Mouse (Mus musculus): Measurements from ENCODE around the gene Gm49339. TPM values are rescaled to one million over a fixed set of nuclear protein-coding genes. Genes with fewer than 3 reads are reported as not detected.

Gm49339 gene
- polyA plus RNA-seq, 1 experiment, result 2.9 TPM

DNA sequence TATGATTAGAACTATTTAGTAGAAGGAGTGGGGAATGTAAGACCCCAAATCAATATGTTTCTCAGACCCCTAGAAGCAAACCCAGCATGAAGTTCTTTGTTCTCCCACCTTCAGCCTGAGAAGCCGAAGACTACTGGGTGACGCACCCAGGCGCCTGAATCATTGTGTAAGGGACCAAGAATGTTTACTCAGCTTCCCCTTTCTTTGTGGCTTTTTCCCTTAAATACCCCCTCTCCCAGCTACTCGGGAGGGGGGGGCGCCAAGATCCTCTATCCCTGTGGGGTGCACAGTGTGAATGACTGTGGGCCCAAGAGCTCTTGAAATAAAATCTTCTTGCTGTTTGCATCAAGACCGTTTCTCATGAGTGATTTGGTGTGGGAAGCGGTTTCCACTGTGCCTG, 50.4 kb downstream of the Gm49339 start:
- H3K27ac ChIP-seq (replicated peaks; ENCODE audit: low read depth, low read length), result no peak overlapping the region
- no peaks in the 10 kb centered on the region for H3K4me1 ChIP-seq (ENCODE audit: control insufficient read depth, insufficient read depth, insufficient read length, low read length)
- H3K4me3 ChIP-seq (ENCODE audit: insufficient read depth, low read depth, low read length), result no peak overlapping the region

Other genes with a start within 250 kb of the Gm49339 start
- gene Lilr4b, start within 50 bp of the Gm49339 start, polyA plus RNA-seq (2012; ENCODE audit: insufficient read depth, insufficient read length, missing spikeins), result 1.0 and 2.3 TPM in 2 replicates
- 5.8 and 7.6 TPM in 2 replicates for gene Lilrb4a, start 10.3 kb downstream of the Gm49339 start, polyA plus RNA-seq (2012; ENCODE audit: insufficient read depth, insufficient read length, missing spikeins)
- not detected in 2 replicates for gene Fam162b, start 109.9 kb downstream of the Gm49339 start, polyA plus RNA-seq (2012; ENCODE audit: insufficient read depth, insufficient read length, missing spikeins)
- not detected in 2 replicates for gene Gprc6a, start 150.8 kb downstream of the Gm49339 start, polyA plus RNA-seq (2012; ENCODE audit: insufficient read depth, insufficient read length, missing spikeins)
- gene Rfx6, start 197.1 kb downstream of the Gm49339 start, polyA plus RNA-seq (2012; ENCODE audit: insufficient read depth, insufficient read length, missing spikeins), result not detected in 2 replicates

Data from brown adipose tissue, adult 24 weeks (tissue).